Mouse (Mus musculus): ENCODE data around the gene Macrod1. TPM values are rescaled to one million over a fixed set of nuclear protein-coding genes. Genes with fewer than 3 reads are reported as not detected.

The Macrod1 gene
- polyA plus RNA-seq, 1 experiment from 2014 or later: 8.3 TPM

DNA sequence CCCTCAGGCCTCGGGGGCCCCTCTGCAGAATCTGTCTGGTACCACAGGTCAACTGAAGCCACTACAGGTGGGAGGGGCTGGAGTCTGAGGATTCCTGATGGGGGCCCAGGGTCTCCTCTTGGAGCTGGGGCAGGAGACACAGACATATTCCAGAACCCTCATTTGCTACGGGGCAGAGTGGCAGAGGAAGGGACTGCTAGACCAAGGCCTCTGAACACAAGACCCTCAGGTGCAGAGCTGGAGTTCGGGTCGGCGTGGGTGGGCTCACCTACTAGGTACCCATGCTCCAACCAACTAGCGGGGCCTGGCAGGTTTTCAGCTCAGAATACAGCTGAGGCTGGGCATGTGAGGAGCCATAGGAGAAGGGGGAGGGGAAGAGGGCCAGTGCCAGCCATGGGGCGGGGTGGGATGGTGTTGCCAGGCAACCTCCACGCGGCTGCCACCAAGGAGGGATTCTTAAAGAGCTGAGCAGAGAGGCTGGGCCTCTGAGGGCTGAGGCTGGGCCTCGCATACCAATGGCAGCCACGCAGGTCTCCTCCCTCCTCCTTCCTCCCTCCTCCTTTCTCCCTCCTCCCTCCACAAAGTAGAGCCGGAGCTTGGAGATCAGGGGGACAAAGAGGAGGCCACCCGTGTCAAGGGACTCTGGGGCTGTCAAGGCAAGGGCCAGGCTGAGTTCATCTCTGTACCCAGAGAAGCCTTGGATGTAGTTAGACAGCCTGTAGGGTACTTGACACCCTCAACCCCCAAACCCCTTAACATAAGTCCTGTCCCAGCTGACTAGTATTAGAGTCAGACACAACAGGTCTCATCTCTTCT is 115.6 kb downstream of the Macrod1 start:
- no peaks in the 10 kb centered on the region for H3K36me3 ChIP-seq (ENCODE audit: control insufficient read depth, insufficient read depth, low read length)
- no peaks in the 10 kb centered on the region for H3K27me3 ChIP-seq (ENCODE audit: control insufficient read depth, insufficient read depth, low read length)
- H3K4me2 ChIP-seq (replicated peaks; ENCODE audit: low read depth, low read length): no peak overlapping the region
- H3K27ac ChIP-seq (ENCODE audit: low read length): no peak overlapping the region
- no peak overlapping the region for H3K4me3 ChIP-seq (ENCODE audit: low read depth, low read length)
- WGBS: 19% methylated on average over 13 of the region's 13 CpGs
- H3K9ac ChIP-seq (replicated peaks; ENCODE audit: low read depth, low read length): no peak overlapping the region
- H3K4me1 ChIP-seq (ENCODE audit: control insufficient read depth, insufficient read depth, low read length): peaks cover 24% of the 10 kb centered on the region
- H3K9me3 ChIP-seq (ENCODE audit: control insufficient read depth, low read depth, low read length): no peaks in the 10 kb centered on the region
- ATAC-seq (ENCODE audit: insufficient number of reproducible peaks, insufficient read depth, low FRiP score, low read depth): peak; percentile 84

DNA sequence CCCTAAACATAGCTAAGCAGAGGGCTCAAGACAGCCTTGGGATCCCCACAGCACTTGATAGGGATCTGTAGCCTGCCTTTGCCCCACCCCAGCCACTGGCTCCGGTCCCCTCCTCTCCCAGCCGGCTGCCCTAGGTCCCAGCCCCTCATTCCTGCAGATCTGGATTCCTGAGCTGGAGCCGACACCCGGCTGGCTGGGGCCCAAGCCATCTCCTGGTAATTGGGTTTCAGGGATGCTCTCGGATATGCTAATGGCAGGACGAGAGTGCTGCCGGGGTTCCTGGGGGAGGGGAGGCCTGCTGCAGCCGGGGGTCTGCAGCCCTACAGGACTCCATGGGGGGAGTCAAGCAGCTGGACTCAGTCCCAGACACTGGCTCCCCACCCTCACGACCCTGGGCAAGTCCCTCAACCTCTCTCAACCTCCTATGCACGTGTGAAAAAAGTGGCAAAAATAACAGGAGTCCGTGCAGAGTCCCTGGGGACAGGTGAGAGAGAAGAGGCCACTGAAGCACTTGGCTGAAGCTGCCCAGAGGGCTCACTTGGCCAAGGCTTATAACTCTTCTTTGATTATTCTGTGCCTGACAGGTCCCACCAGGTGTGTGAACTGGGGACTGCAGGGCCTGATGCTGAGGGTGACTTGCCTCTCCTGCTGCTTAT is 119.6 kb downstream of the Macrod1 start:
- Histone ChIP-seq H3K9me3 (ENCODE audit: control insufficient read depth, low read depth, low read length) (no peaks in the 10 kb centered on the region), H3K4me1 (ENCODE audit: control insufficient read depth, insufficient read depth, low read length) (peaks cover 22% of the 10 kb centered on the region), H3K9ac (replicated peaks; ENCODE audit: low read depth, low read length) (no peak overlapping the region), H3K4me2 (replicated peaks; ENCODE audit: low read depth, low read length) (no peak overlapping the region), H3K27ac (ENCODE audit: low read length) (no peak overlapping the region), H3K36me3 (ENCODE audit: control insufficient read depth, insufficient read depth, low read length) (no peaks in the 10 kb centered on the region), H3K27me3 (ENCODE audit: control insufficient read depth, insufficient read depth, low read length) (no peaks in the 10 kb centered on the region), H3K4me3 (ENCODE audit: low read depth, low read length) (no peak overlapping the region)
- WGBS: 11% methylated on average over 11 of the region's 11 CpGs
- ATAC-seq (ENCODE audit: insufficient number of reproducible peaks, insufficient read depth, low FRiP score, low read depth): 0 out of 2 replicates have a peak, but pooled peaks have one; percentile 11

DNA sequence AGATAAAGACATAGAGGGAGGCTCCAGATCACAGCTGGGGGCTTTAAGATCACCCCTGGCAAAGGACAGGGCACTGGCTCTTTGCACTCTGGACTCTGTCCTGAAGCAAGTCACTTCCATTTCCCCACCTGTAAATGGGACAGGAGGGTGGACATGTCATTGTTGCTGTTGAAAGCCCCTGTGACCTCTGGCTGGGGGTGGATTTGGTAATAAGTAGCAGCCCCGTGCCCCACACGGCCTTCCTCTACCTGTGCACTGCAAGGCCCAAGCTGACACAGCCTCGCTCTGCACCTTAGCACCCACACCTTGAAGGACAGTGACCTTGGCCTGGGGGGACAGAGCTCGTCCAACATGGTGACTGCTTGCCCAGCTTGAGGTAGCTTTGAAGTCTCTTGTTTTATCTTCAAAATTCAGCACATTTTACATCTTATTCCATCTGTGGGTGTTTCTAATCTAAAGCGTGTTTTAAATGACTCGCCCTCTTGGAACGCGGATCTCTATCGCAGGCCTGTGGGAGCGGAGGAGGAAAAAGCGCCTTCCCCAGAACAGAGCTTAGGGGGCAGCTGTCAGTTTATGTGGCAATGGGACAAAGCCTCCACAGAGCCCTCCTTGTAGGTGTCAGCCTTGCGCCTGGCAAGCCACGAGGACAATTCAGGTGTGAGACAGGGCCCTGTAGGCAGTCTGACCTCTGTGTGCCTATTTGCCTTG is 121.3 kb downstream of the Macrod1 start:
- no peak for ATAC-seq (ENCODE audit: insufficient number of reproducible peaks, insufficient read depth, low FRiP score, low read depth)

DNA sequence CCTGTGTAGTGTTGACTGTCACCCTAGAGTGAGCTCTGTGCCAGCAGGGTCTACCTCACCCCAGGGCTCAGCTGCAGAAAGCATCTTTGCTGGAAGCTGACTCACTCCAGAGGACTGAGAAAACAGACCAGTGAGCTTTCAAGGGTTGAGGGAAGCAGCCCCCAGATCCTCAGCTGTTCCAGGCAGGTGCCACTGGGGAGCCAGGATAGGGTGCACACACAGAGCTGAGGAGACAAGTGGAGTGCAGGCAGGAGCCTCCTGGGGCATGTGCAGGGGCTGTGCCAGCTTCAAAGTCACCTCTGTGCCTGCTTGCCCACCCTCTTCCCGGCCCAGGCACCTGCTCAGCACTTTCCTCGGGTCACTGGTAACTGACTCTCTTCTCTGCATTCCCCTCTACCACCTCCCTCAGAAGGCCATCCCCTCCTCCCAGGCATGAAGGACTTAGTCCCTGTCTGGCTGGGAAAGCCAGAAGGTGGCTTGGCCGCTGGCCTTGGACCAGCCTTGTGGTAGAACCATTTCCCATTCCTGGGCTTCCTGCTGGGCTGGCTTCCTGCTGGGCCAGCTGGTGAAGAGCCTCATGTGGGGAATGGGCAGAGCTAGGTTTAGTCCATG is 122.3 kb downstream of the Macrod1 start:
- Histone ChIP-seq H3K4me3 (ENCODE audit: low read depth, low read length) (no peak overlapping the region), H3K9ac (replicated peaks; ENCODE audit: low read depth, low read length) (no peak overlapping the region), H3K4me1 (ENCODE audit: control insufficient read depth, insufficient read depth, low read length) (peaks cover 22% of the 10 kb centered on the region), H3K4me2 (replicated peaks; ENCODE audit: low read depth, low read length) (no peak overlapping the region), H3K27ac (ENCODE audit: low read length) (no peak overlapping the region), H3K36me3 (ENCODE audit: control insufficient read depth, insufficient read depth, low read length) (no peaks in the 10 kb centered on the region), H3K27me3 (ENCODE audit: control insufficient read depth, insufficient read depth, low read length) (no peaks in the 10 kb centered on the region), H3K9me3 (ENCODE audit: control insufficient read depth, low read depth, low read length) (no peaks in the 10 kb centered on the region)
- ATAC-seq (ENCODE audit: insufficient number of reproducible peaks, insufficient read depth, low FRiP score, low read depth): no peak
- WGBS: 45% methylated on average over 3 of the region's 3 CpGs

More for the DNA sequence above, 121.3 kb downstream of the Macrod1 start:
- H3K27ac ChIP-seq (ENCODE audit: low read length): 0 out of 2 replicates have a peak overlapping the region, but pooled peaks have one; percentile 15
- peaks cover 22% of the 10 kb centered on the region for H3K4me1 ChIP-seq (ENCODE audit: control insufficient read depth, insufficient read depth, low read length)
- no peaks in the 10 kb centered on the region for H3K9me3 ChIP-seq (ENCODE audit: control insufficient read depth, low read depth, low read length)
- no peaks in the 10 kb centered on the region for H3K27me3 ChIP-seq (ENCODE audit: control insufficient read depth, insufficient read depth, low read length)
- H3K9ac ChIP-seq (replicated peaks; ENCODE audit: low read depth, low read length): no peak overlapping the region
- no peak overlapping the region for H3K4me3 ChIP-seq (ENCODE audit: low read depth, low read length)
- 47% methylated on average over 13 of the region's 13 CpGs for WGBS
- no peaks in the 10 kb centered on the region for H3K36me3 ChIP-seq (ENCODE audit: control insufficient read depth, insufficient read depth, low read length)
- H3K4me2 ChIP-seq (replicated peaks; ENCODE audit: low read depth, low read length): no peak overlapping the region

DNA sequence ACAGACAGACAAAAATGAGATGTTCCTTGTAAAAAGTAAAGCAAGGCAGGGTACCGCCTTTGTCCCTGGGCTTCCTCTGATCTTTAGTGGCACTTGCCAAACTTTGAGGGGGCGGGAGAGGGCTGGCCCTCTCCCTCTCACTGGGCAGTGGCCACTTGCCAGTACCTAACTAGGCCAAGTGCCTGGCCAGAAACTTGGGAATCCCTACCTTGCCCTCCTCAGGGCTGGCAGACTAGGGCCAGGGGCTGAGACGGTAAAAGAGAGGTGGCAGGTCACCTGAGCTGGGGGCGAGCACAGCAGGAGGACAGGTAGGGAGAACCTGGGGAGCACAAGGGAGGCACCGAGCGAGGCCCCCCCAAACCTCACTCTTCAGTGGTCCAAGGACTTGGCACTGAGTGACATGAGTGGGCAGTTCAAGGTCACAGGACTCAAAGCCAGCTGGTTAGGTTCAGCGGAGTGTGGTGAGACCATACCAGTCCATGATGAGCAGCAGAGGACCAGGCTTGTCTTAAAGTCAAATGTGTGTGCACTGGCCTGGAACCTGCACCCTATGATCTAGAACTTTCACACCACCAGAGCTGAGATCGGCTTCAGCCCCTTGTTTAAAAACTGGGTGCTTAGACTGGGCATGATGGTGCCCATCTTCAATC is 124.3 kb downstream of the Macrod1 start:
- no peak overlapping the region for H3K27ac ChIP-seq (ENCODE audit: low read length)
- H3K4me1 ChIP-seq (ENCODE audit: control insufficient read depth, insufficient read depth, low read length): peaks cover 27% of the 10 kb centered on the region
- ATAC-seq (ENCODE audit: insufficient number of reproducible peaks, insufficient read depth, low FRiP score, low read depth): no peak

DNA sequence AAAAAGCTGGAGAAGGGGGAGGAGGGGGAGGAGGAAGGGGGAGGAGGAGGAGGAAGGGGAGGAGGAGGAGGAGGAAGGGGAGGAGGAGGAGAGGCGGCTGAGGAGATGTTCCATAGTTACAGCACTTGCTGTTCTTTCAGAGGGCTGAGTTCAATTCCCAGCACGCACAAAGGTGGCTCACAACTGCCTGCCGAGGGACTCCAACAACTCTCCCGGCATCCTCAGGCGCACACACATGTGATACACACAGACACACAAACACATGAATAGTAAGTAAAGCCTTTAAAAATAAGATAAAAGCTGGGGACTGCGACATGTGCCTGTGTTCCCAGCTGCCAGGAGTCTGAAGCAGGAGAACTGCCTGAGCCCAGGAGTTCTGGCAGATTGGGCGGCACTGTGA is 124.9 kb downstream of the Macrod1 start:
- H3K4me1 ChIP-seq (ENCODE audit: control insufficient read depth, insufficient read depth, low read length): peaks cover 28% of the 10 kb centered on the region
- peak overlapping the region; percentile 6; the same call in 1 of the 2 replicates for H3K27ac ChIP-seq (ENCODE audit: low read length)
- ATAC-seq (ENCODE audit: insufficient number of reproducible peaks, insufficient read depth, low FRiP score, low read depth): no peak

More for the DNA sequence above, 124.3 kb downstream of the Macrod1 start:
- no peaks in the 10 kb centered on the region for H3K36me3 ChIP-seq (ENCODE audit: control insufficient read depth, insufficient read depth, low read length)
- no peak overlapping the region for H3K4me2 ChIP-seq (replicated peaks; ENCODE audit: low read depth, low read length)
- no peak overlapping the region for H3K9ac ChIP-seq (replicated peaks; ENCODE audit: low read depth, low read length)
- 88% methylated on average over 8 of the region's 8 CpGs for WGBS
- no peak overlapping the region for H3K4me3 ChIP-seq (ENCODE audit: low read depth, low read length)
- H3K27me3 ChIP-seq (ENCODE audit: control insufficient read depth, insufficient read depth, low read length): no peaks in the 10 kb centered on the region
- no peaks in the 10 kb centered on the region for H3K9me3 ChIP-seq (ENCODE audit: control insufficient read depth, low read depth, low read length)

DNA sequence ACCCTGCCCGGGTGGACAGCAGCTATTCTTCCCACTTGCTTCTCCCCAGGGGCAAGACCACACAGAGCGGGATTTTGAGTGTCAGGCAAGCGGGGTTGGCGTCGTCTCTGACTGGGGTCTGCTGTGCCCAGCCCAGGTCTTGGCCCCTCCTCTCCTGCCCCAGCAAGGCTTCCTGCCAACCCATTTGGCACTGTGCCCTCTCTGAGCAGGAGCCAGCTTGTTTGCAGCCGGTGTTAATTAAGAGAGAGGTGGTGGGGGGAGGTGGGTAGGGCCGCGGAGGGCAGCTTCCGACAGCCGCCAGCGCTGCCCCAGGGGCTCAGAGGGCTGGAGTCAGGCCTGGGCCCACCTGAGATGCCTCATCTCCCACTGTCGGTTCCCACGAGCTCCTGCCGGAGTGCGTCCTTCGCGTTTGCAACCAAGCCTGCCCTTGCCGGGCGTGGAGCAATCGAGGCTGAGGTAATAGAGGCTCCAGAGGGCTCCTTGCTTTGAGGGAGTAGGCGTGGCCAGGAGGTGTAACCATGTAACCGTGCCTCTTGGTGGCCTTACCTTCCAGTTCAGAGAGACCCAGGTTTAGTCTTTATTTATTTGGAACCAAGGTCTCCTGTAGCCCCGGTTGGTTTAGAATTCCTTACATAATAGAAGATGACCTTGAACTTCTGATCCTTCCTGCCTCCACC is 125.8 kb downstream of the Macrod1 start:
- Histone ChIP-seq H3K9me3 (ENCODE audit: control insufficient read depth, low read depth, low read length) (no peaks in the 10 kb centered on the region), H3K9ac (replicated peaks; ENCODE audit: low read depth, low read length) (no peak overlapping the region), H3K4me1 (ENCODE audit: control insufficient read depth, insufficient read depth, low read length) (peaks cover 29% of the 10 kb centered on the region), H3K36me3 (ENCODE audit: control insufficient read depth, insufficient read depth, low read length) (no peaks in the 10 kb centered on the region), H3K27ac (ENCODE audit: low read length) (no peak overlapping the region), H3K4me3 (ENCODE audit: low read depth, low read length) (peak overlapping the region; percentile 13; the same call in 1 of the 2 replicates), H3K27me3 (ENCODE audit: control insufficient read depth, insufficient read depth, low read length) (no peaks in the 10 kb centered on the region), H3K4me2 (replicated peaks; ENCODE audit: low read depth, low read length) (peak overlapping the region; percentile 32)
- peak; percentile 65 for ATAC-seq (ENCODE audit: insufficient number of reproducible peaks, insufficient read depth, low FRiP score, low read depth)
- 8% methylated on average over 23 of the region's 23 CpGs for WGBS

More for the DNA sequence above, 124.9 kb downstream of the Macrod1 start:
- H3K9me3 ChIP-seq (ENCODE audit: control insufficient read depth, low read depth, low read length): no peaks in the 10 kb centered on the region
- WGBS: 60% methylated on average over 7 of the region's 7 CpGs
- H3K36me3 ChIP-seq (ENCODE audit: control insufficient read depth, insufficient read depth, low read length): no peaks in the 10 kb centered on the region
- H3K27me3 ChIP-seq (ENCODE audit: control insufficient read depth, insufficient read depth, low read length): no peaks in the 10 kb centered on the region
- no peak overlapping the region for H3K4me3 ChIP-seq (ENCODE audit: low read depth, low read length)
- no peak overlapping the region for H3K9ac ChIP-seq (replicated peaks; ENCODE audit: low read depth, low read length)
- H3K4me2 ChIP-seq (replicated peaks; ENCODE audit: low read depth, low read length): no peak overlapping the region
